Mouse (Mus musculus): ENCODE results near the gene Gm10799.
A peak's percentile ranks its signal among the peaks of the same experiment; 100 is the strongest.
"Not testable (repeated sequence)": the region's sequence is repeated elsewhere in the genome, so short reads cannot be mapped to it uniquely, and the experiment has no call there.

Gm10799 gene

DNA sequence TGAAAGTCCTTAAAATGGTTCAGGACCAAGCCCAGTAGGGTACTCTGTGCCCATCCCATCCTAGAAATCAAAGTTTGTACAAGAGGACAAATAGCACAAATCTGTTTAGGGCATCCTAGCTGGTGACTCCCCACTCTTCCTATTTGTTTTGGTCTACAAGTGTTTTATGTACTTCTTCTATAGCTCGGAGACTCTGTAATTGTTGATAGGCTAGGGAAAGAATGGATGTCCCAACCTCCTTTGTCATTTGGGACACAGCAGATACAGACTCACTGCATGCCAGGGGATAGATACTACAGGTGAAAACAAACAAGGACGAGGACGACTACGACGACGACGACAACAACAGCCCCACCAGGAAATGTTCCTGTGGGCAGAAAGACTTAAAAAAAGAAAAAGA, at the start of gene Gm10799:
Gene Gm10799, minus strand, starts transcription at position 101 of the 400 bp plus-strand sequence.
- DNase-seq (ENCODE audit: extremely low read depth, insufficient read length, low spot score), result not testable (repeated sequence)

DNA sequence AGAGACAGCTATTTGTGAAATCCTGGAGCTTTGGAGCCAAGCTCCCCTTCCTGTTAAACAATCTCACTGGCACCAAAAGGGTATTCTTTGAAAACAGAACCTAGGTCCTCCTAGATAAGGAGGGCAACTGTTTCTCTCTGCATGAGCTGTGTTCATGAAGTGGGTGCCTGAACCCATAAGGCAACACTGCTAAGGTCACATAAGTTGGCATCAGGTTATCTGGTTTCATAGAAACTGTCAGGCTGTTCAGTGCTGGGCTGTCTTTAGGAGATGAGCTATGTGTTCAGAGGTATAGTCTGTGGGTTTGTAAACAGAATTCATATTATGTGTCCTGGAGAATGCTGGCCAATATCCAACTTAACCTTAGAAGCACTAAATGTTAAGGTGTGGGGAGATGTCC, 48.8 kb upstream of the Gm10799 start:
- DNase-seq (ENCODE audit: extremely low read depth, insufficient read length, low spot score), result not testable (repeated sequence)

- no peak for DNase-seq (ENCODE audit: extremely low read depth, insufficient read length, low spot score)
Observed at GRCm38 (mm10) chr2:104114898-104115297, 46.5 kb upstream of the Gm10799 start.

DNA sequence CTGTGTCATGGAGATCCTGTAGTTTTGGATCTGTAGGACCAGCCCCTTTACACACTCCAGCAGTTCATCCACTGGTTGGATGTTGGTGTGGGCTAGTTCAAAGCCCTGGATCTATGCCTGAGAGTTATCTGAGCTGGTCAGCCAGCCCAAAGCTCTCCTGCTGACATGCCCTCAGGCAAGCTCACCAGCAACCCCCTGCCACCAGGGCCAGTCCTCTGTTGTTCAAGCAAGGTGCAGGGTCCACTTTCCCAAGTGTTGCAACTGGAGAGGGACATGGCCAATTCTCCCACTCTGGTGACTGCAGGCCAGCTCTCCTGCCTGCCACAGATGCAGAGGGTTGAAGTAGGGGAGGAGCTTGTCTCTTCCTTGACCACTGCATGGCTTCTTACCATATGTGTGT, 45.2 kb upstream of the Gm10799 start:
- DNase-seq (ENCODE audit: extremely low read depth, insufficient read length, low spot score), result not testable (repeated sequence)

- not testable (repeated sequence) for DNase-seq (ENCODE audit: extremely low read depth, insufficient read length, low spot score)
Observed at GRCm38 (mm10) chr2:104111170-104111797, 42.9 kb upstream of the Gm10799 start.

DNA sequence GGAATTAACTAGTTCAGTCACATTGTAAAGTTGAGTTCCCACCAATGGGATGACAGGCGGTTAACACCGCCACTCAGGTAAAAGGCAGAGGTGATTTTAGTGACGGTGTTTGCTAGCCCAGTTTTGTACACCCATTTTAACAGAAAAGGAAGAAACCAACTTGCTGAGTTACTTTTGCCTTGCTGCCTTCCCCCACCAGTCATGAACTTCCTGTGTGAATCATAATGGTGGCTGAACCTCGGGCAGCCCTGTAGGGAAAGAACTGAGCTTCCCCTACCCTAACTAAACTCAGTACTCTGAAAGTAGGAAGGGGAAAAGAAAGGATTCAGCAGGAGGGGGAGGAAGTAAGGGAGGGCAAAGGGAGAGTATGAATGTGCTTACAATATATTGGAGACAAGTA, 41.7 kb upstream of the Gm10799 start:
- no peak for DNase-seq (ENCODE audit: extremely low read depth, insufficient read length, low spot score)

GRCm38 (mm10) chr2:104109528-104109927, 41.2 kb upstream of the Gm10799 start:
- no peak for DNase-seq (ENCODE audit: extremely low read depth, insufficient read length, low spot score)

GRCm38 (mm10) chr2:104109021-104109420, 40.7 kb upstream of the Gm10799 start:
- DNase-seq (ENCODE audit: extremely low read depth, insufficient read length, low spot score), result not testable (repeated sequence)

DNA sequence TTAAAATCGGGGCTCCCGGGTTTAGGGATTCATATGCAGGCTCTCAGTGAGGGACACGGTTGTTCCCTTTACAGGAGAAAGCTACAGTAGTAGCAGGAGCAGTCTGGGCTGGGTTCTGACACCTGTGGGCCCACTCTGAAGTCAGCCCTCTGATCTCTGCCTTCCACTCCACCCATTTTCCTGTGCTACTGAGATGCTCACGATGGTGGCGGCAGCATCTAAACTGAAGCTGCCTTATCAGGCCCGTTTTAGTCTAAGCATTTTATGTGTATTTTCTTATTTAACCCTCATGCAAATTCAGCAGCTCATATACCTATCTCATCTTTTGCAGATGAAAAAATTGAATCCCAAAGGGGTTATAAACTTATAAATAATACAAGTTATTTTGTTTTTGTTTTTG, 36.5 kb upstream of the Gm10799 start:
- no peak for DNase-seq (ENCODE audit: extremely low read depth, insufficient read length, low spot score)

- DNase-seq (ENCODE audit: extremely low read depth, insufficient read length, low spot score), result no peak
Observed at GRCm38 (mm10) chr2:104099946-104100345, 31.6 kb upstream of the Gm10799 start.

- DNase-seq (ENCODE audit: extremely low read depth, insufficient read length, low spot score), result no peak
Observed at GRCm38 (mm10) chr2:104099231-104099585, 30.9 kb upstream of the Gm10799 start.

- DNase-seq (ENCODE audit: extremely low read depth, insufficient read length, low spot score), result no peak
Observed at GRCm38 (mm10) chr2:104098529-104099230, 30.3 kb upstream of the Gm10799 start.

DNA sequence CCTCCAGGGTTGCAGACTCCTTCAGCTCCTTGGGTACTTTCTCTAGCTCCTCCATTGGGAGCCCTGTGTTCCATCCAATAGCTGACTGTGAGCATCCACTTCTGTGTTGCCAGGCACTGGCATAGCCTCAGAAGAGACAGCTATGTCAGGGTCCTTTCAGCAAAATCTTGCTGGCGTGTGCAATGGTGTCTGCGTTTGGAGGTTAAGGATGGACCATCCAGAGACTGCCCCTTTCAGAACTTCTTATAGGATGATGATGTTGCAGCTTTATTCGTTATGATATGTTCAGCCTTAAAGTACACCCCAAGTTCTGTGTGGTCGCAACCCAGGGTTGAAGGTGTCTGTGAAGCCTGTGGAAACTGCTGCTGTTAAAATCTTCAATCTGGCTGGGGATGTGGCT, 29.0 kb upstream of the Gm10799 start:
- DNase-seq (ENCODE audit: extremely low read depth, insufficient read length, low spot score), result not testable (repeated sequence)

DNA sequence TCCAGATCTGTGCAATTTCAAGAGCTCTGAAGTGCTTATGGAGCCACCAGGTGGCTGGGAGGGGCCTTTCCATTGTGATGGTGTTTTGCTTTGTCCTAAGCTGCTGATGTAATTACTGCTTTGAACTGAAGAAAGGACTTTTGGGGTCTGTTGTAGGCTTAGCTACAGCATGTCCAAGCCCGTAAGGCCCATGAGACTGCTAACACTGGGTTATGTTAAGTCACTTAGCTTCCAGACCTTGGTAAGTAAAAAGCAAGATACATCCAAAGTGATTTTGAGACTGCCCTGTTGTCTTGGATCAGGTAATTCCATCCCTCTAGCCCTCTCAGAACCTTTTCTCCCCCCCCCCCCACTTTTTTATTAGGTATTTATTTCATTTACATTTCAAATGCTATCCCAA, 28.4 kb upstream of the Gm10799 start:
- not testable (repeated sequence) for DNase-seq (ENCODE audit: extremely low read depth, insufficient read length, low spot score)

GRCm38 (mm10) chr2:104096256-104096655, 27.9 kb upstream of the Gm10799 start:
- no peak for DNase-seq (ENCODE audit: extremely low read depth, insufficient read length, low spot score)

GRCm38 (mm10) chr2:104095741-104096213, 27.4 kb upstream of the Gm10799 start, which contains the start of gene Cd59a:
TSS of gene Cd59a (plus strand) at chr2:104095801.
- peak; percentile 83 for DNase-seq (ENCODE audit: extremely low read depth, insufficient read length, low spot score)

GRCm38 (mm10) chr2:104093305-104093704, 25.0 kb upstream of the Gm10799 start:
- no peak for DNase-seq (ENCODE audit: extremely low read depth, insufficient read length, low spot score)

DNA sequence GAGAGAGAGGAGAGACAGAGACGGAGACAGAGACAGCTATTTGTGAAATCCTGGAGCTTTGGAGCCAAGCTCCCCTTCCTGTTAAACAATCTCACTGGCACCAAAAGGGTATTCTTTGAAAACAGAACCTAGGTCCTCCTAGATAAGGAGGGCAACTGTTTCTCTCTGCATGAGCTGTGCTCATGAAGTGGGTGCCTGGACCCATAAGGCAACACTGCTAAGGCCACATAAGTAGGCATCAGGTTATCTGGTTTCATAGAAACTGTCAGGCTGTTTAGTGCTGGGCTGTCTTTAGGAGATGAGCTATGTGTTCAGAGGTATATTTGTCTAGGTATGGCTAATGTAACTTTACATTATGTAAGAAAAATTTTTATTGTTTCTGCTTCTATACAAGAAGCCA, 19.2 kb upstream of the Gm10799 start:
- DNase-seq (ENCODE audit: extremely low read depth, insufficient read length, low spot score), result not testable (repeated sequence)

GRCm38 (mm10) chr2:104084027-104084426, 15.7 kb upstream of the Gm10799 start:
- not testable (repeated sequence) for DNase-seq (ENCODE audit: extremely low read depth, insufficient read length, low spot score)

GRCm38 (mm10) chr2:104082474-104082873, 14.1 kb upstream of the Gm10799 start:
- DNase-seq (ENCODE audit: extremely low read depth, insufficient read length, low spot score), result no peak

DNA sequence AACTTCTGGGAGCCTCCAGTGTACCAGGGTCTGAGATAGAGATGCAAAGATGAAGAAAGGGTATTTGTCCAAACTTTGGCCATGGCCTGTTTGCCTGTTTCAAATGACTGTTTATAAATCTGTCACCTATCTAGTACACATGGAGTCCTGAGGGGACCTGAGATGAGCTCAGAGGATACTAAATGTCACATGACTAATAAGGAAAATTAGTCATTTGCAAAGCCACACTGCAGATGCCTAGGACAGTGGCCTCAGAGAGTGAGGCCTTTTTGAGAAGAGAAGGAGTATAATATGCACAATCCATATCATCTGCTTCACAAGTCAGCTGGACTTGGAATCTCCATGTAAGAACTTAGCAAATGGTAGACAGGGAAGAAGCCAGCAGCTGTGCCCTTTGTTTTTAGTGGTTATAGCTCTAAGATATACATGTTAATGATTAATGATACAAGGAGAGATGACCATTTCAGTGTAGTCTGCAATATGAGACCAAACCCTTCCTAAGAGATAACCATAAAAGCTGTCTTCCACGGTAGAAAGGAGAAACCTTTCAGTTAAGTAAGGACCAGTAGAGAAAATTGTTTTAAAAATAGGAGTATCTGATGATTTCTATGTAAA, 13.2 kb upstream of the Gm10799 start:
- not testable (repeated sequence) for DNase-seq (ENCODE audit: extremely low read depth, insufficient read length, low spot score)

DNA sequence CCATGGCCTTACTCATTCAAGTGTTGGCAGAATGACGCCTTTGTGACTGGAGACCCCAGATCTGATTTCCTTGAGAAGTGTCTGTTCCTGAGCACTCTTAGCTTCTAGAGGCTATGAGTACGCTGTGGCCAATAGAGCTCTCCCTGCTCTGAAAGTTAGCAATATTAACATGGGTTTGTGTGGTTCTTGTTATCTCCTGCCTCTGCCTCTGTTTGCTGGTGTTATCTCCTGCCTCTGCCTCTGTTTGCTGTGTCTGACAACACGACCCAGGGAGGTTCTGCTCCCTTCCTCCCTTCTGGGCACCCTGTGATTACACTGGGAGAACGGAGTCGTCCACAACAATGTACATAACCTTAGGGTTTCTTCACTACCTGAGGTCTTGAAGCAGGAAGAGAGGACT, 9.9 kb upstream of the Gm10799 start:
- not testable (repeated sequence) for DNase-seq (ENCODE audit: extremely low read depth, insufficient read length, low spot score)
